Comparison of ENCODE assay signal across 8 mouse cellular contexts in the genomic region with DNA sequence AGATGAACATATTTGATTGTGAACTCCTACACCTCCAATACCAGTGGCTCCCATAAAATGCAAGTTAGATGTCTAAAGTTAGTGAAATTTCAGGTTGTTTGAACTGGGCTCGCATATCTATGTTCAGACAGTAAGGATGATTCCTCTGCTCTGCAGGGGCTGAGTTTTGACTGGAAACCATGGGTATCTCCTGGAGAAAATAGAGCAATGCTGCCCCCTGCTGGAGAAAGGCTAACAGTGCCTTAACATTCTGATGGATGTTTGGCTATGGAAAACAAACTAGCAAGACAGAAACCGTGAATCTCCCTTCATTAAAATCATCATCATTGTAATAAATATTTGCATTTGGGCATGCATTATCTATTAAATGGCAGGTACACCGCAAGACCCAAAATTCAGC.
DNase-seq lines count a peak whose midpoint lies in the region; ATAC-seq lines count a peak whose summit lies in the region.

No protein-coding gene starts in this region.

- no peaks in the 10 kb centered on the region for H3K27me3 ChIP-seq in heart, embryonic 11.5 days (ENCODE audit: control insufficient read depth, insufficient read depth, low read length)
- H3K27me3 ChIP-seq in limb, embryonic 13.5 days: no peaks in the 10 kb centered on the region

- H3K4me3 ChIP-seq in heart, embryonic 11.5 days (ENCODE audit: low read depth, low read length): no peak overlapping the region
- no peak overlapping the region for H3K4me3 ChIP-seq in limb, embryonic 13.5 days

- H3K4me2 ChIP-seq in heart, embryonic 11.5 days: no peak overlapping the region
- no peak overlapping the region for H3K4me2 ChIP-seq in limb, embryonic 13.5 days (replicated peaks)

- H3K9me3 ChIP-seq in heart, embryonic 11.5 days (replicated peaks; ENCODE audit: control insufficient read depth, low read length): no peaks in the 10 kb centered on the region
- H3K9me3 ChIP-seq in limb, embryonic 13.5 days: no peaks in the 10 kb centered on the region

- DNase-seq in heart, adult 11 months: peak; percentile 88
- peak; percentile 71 for DNase-seq in cerebellum, adult 9-11 months
- peak; percentile 82 to 87 for DNase-seq in frontal cortex, postnatal 36 days (ENCODE audit: low spot score in 2 of 2)
- DNase-seq in kidney, adult 9 months: peak; percentile 63
- peak; percentile 50 to 70 for DNase-seq in spleen, postnatal 36 days (ENCODE audit: low spot score in 2 of 2)

- H3K9ac ChIP-seq in heart, embryonic 11.5 days (ENCODE audit: low read depth, low read length): no peak overlapping the region
- H3K9ac ChIP-seq in limb, embryonic 13.5 days: no peak overlapping the region

- no peak for ATAC-seq in heart, embryonic 11.5 days (replicated peaks; ENCODE audit: insufficient number of reproducible peaks, low FRiP score, low TSS enrichment)
- ATAC-seq in limb, embryonic 13.5 days (ENCODE audit: low FRiP score, low read depth): 0 out of 2 replicates have a peak, but pooled peaks have one; percentile 29
- ATAC-seq in monocyte, adult 5-6 weeks (replicated peaks; ENCODE audit: insufficient number of reproducible peaks, low FRiP score, low TSS enrichment, poor library complexity, severe bottlenecking): peak; percentile 59; the same call in 1 of the 2 replicates

- H3K4me1 ChIP-seq in heart, embryonic 11.5 days (ENCODE audit: control insufficient read depth, insufficient read depth, low read length): peaks cover 7% of the 10 kb centered on the region; the same call in 1 of the 2 replicates
- H3K4me1 ChIP-seq in limb, embryonic 13.5 days: no peaks in the 10 kb centered on the region

- no peaks in the 10 kb centered on the region for H3K36me3 ChIP-seq in heart, embryonic 11.5 days (ENCODE audit: control insufficient read depth, insufficient read depth, low read length)
- no peaks in the 10 kb centered on the region for H3K36me3 ChIP-seq in limb, embryonic 13.5 days

- WGBS in heart, embryonic 11.5 days (ENCODE audit: insufficient replicate concordance): 7% methylated on average over 3 of the region's 3 CpGs
- 14% methylated on average over 3 of the region's 3 CpGs for WGBS in limb, embryonic 13.5 days

- no peak overlapping the region for H3K27ac ChIP-seq in heart, embryonic 11.5 days (ENCODE audit: low read depth, low read length)
- H3K27ac ChIP-seq in limb, embryonic 13.5 days: no peak overlapping the region
